Mouse (Mus musculus): ENCODE data around the gene Ldhc. TPM values are rescaled to one million over a fixed set of nuclear protein-coding genes. Genes with fewer than 3 reads are reported as not detected.
"Not testable (repeated sequence)": the region's sequence is repeated elsewhere in the genome, so short reads cannot be mapped to it uniquely, and the experiment has no call there.

The Ldhc gene
- total and polyA plus RNA-seq, 3 experiments: not detected

DNA sequence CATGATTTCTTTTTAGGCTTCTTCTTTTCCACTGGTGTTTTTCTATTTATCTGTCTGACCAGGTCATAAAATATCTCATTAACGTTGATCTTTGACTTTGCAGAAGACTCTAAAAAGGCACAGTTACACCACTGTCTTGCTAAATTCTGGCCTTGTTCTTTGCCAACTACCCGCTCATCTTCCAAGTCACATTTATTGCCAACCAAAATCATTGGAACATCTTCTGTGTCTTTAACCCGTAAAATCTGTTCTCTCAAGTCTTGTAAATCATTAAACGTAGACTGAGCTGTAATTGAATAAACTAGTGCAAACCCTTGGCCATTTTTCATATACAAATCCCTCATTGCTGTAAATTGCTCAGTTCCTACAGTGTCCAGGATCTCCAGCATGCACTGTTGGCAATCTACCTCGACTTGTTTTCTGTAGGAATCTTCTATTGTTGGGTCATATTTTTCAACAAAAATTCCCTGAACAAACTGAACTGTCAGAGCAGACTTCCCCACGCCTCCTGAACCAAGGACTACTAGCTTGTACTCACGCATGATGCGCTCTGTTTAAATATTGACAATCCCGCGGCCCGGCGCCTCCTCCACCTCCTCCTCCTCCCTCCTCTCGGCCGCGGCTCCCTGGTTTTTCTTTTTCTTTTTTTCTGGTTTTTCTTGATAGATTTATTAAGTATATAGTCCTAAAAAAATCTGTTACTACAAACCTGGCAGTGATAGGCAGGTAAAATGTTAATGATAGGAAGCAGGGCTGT, 39.9 kb upstream of the Ldhc start:
- H3K4me3 ChIP-seq (replicated peaks in 1 of 3; ENCODE audit: low read depth in 2 of 3, low read length in 2 of 3, poor library complexity in 1 of 3); H3K9me3 ChIP-seq (replicated peaks; ENCODE audit: low read length); H3K4me2 ChIP-seq (ENCODE audit: insufficient read depth, low read depth, poor library complexity, severe bottlenecking); H3K27me3 ChIP-seq (replicated peaks); H3K27ac ChIP-seq (ENCODE audit: insufficient read depth, low read depth); H3K4me1 ChIP-seq (ENCODE audit: control insufficient read depth in 1 of 2, insufficient read depth in 2 of 2); in situ Hi-C loops (cut with MboI; ENCODE audit: low pct_ligation_motif_present, low pct_unique_long_range_greater_than_20kb, low sequenced_read_pairs); dilution Hi-C loops (cut with MboI; ENCODE audit: extremely low pct_ligation_motif_present, extremely low pct_unique_long_range_greater_than_20kb, low sequenced_read_pairs); H3K9ac ChIP-seq (ENCODE audit: insufficient read depth, low read depth); DNase-seq (ENCODE audit: extremely low read depth); H3K79me2 ChIP-seq (replicated peaks; ENCODE audit: control insufficient read depth, extremely low read depth, insufficient read depth, poor library complexity, severe bottlenecking): not testable (repeated sequence)
- H3K36me3 ChIP-seq (replicated peaks in 1 of 2; ENCODE audit: control insufficient read depth in 1 of 2, insufficient read depth in 1 of 2, low read length in 1 of 2): peaks cover 33 to 75% of the 10 kb centered on the region in 2 experiments

DNA sequence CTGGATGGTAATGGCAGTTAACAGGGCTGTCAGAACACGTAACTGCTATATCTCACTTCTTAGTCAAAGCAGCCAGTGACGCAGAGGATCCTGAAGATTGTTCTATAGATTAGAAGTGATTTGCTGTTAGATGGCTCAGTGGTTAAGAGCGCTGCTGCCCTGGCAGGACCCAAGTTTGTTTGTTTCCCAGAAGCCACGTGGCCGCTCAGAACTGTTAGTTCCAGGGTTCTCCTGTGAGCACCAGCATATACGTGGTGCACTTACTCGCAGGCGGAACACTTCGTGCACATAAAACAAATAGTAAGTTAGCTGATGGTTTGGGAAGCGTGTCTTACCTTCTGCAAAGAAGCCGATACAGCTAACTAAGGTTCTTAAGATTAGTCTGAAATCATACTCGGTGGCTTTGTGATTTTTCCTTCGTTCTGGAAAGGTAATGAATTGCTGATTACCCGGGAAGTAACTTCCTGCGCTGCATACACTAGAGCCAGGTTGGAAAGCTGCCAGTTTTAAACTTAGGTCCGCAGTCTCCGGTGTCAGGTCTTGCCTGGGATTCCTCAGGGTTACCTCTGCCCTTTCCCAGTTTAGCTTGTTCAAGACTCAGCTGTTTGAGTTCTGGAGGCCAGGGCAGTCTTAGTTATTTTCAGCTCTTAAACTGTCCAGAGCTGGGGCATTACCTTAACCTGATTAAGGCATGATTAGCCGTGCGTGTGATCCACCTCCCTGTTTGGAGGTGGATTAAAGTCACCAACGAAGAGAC, 33.8 kb upstream of the Ldhc start:
- dilution Hi-C loops (cut with MboI; ENCODE audit: extremely low pct_ligation_motif_present, extremely low pct_unique_long_range_greater_than_20kb, low sequenced_read_pairs): no loop called here
- in situ Hi-C loops (cut with MboI; ENCODE audit: low pct_ligation_motif_present, low pct_unique_long_range_greater_than_20kb, low sequenced_read_pairs): no loop called here
- Histone ChIP-seq H3K4me3 (replicated peaks in 1 of 3; ENCODE audit: low read depth in 2 of 3, low read length in 2 of 3, poor library complexity in 1 of 3) (no peak overlapping the region), H3K4me2 (ENCODE audit: insufficient read depth, low read depth, poor library complexity, severe bottlenecking) (no peak overlapping the region), H3K9ac (ENCODE audit: insufficient read depth, low read depth) (no peak overlapping the region), H3K4me1 (ENCODE audit: control insufficient read depth in 1 of 2, insufficient read depth in 2 of 2) (peaks cover 2 to 14% of the 10 kb centered on the region in 2 experiments; a peak in 2 of 4 replicates), H3K27ac (ENCODE audit: insufficient read depth, low read depth) (no peak overlapping the region), H3K79me2 (replicated peaks; ENCODE audit: control insufficient read depth, extremely low read depth, insufficient read depth, poor library complexity, severe bottlenecking) (no peaks in the 10 kb centered on the region), H3K36me3 (replicated peaks in 1 of 2; ENCODE audit: control insufficient read depth in 1 of 2, insufficient read depth in 1 of 2, low read length in 1 of 2) (peaks cover 13 to 43% of the 10 kb centered on the region in 2 experiments), H3K27me3 (replicated peaks) (no peaks in the 10 kb centered on the region), H3K9me3 (replicated peaks; ENCODE audit: low read length) (no peaks in the 10 kb centered on the region)
- TF ChIP-seq ZC3H11A (IDR thresholded peaks at IDR 0.05; ENCODE audit: low read depth, low read length): no peak
- TF ChIP-seq TCF12 (IDR thresholded peaks at IDR 0.05; ENCODE audit: low read depth, low read length): no peak
- no peak for TF ChIP-seq GABPA (IDR thresholded peaks at IDR 0.05; ENCODE audit: insufficient replicate concordance, low read depth, low read length)
- TF ChIP-seq ETS1 (conservative IDR thresholded peaks at IDR 0.05; ENCODE audit: low read depth, low read length): no peak
- TF ChIP-seq KAT2A (IDR thresholded peaks at IDR 0.05; ENCODE audit: insufficient replicate concordance, low read length): no peak
- no peak for TF ChIP-seq MAZ (IDR thresholded peaks at IDR 0.05; ENCODE audit: low read depth, low read length)
- no peak for TF ChIP-seq TBP (conservative IDR thresholded peaks at IDR 0.05; ENCODE audit: low read depth, low read length)
- TF ChIP-seq CHD2 (IDR thresholded peaks at IDR 0.05; ENCODE audit: low read length): no peak
- TF ChIP-seq USF1 (IDR thresholded peaks at IDR 0.05; ENCODE audit: low read depth, low read length): no peak
- no peak for TF ChIP-seq EP300 (IDR thresholded peaks at IDR 0.05; ENCODE audit: low read length)
- TF ChIP-seq IRF4 (IDR thresholded peaks at IDR 0.05; ENCODE audit: low read depth, low read length): no peak
- TF ChIP-seq MAFK (IDR thresholded peaks at IDR 0.05; ENCODE audit: insufficient replicate concordance, low read length): no peak
- TF ChIP-seq E2F4 (IDR thresholded peaks at IDR 0.05; ENCODE audit: insufficient replicate concordance, low read depth, low read length): no peak
- no peak for TF ChIP-seq MXI1 (IDR thresholded peaks at IDR 0.05; ENCODE audit: low read depth, low read length)
- DNase-seq (ENCODE audit: extremely low read depth): no peak

Data from CH12.LX (cell line).